Mouse (Mus musculus) midbrain, embryonic 14.5 days (tissue): ENCODE measurements around the gene Cxadr. TPM values are rescaled to one million over a fixed set of nuclear protein-coding genes. Genes with fewer than 3 reads are reported as not detected.
A peak's percentile ranks its signal among the peaks of the same experiment; 100 is the strongest.
"Not testable (repeated sequence)": the region's sequence is repeated elsewhere in the genome, so short reads cannot be mapped to it uniquely, and the experiment has no call there.

Experiments
- ATAC-seq: fragments of 200-750 bp; cut with Nextera tagmentation; 2 replicates; pipeline ENCODE4 v1.8.0; 2017; ENCODE audit warnings: moderate number of reproducible peaks, moderate library complexity; ENCODE audit not compliant: low FRiP score, low TSS enrichment
- DNase-seq: peaks from one replicate; pipeline ENCODE4 v3.0.0-alpha.2; 2015
- H3K27ac ChIP-seq: fragments of 300-500 bp; sonication (generic); replicated peaks from 2 replicates; pipeline ENCODE4 v1.5.1; 2014; ENCODE audit warnings: mild to moderate bottlenecking, low read depth, low read length, moderate library complexity
- H3K27me3 ChIP-seq: fragments of 300-500 bp; sonication (generic); 2 replicates; pipeline ENCODE4 v1.6.1; 2014; ENCODE audit warnings: low read length, control low read depth, mixed read lengths; ENCODE audit not compliant: control insufficient read depth, insufficient read depth
- H3K36me3 ChIP-seq: fragments of 300-500 bp; sonication (generic); 2 replicates; pipeline ENCODE4 v1.6.1; 2014; ENCODE audit warnings: low read length, control low read depth; ENCODE audit not compliant: control insufficient read depth, insufficient read depth
- H3K4me1 ChIP-seq: fragments of 300-500 bp; sonication (generic); 2 replicates; pipeline ENCODE4 v1.6.1; 2014; ENCODE audit warnings: mild to moderate bottlenecking, antibody characterized with exemption, low read length, control low read depth; ENCODE audit not compliant: control insufficient read depth, insufficient read depth
- H3K4me2 ChIP-seq: fragments of 300-500 bp; sonication (generic); 2 replicates; pipeline ENCODE4 v1.6.1; 2014; ENCODE audit warnings: mild to moderate bottlenecking, low read length, moderate library complexity
- H3K4me3 ChIP-seq: fragments of 300-500 bp; sonication (generic); replicated peaks from 2 replicates; pipeline ENCODE4 v1.5.1; 2014; ENCODE audit warnings: low read depth, low read length
- H3K9ac ChIP-seq: fragments of 300-500 bp; sonication (generic); replicated peaks from 2 replicates; pipeline ENCODE4 v1.6.1; 2014; ENCODE audit warnings: mild to moderate bottlenecking, low read length, moderate library complexity
- H3K9me3 ChIP-seq: fragments of 300-500 bp; sonication (generic); 2 replicates; pipeline ENCODE4 v1.6.1; 2016; ENCODE audit warnings: low read length, control low read depth, mixed read lengths; ENCODE audit not compliant: control insufficient read depth
- WGBS: fragments of 180-500 bp; shearing (Covaris S2); extraction: QIAGEN DNeasy Blood & Tissue Kit; methylation state at CpG from one replicate; pipeline ENCODE4 v1.1.7; 2014; 5-methylcytosine and 5-hydroxymethylcytosine counted together
- polyA plus RNA-seq: library from polyadenylated mRNA; unstranded; fragments of >200 nt; fragmentation: Nextera tagmentation; extraction: Ambion mirVana; gene quantifications from 2 replicates; pipeline ENCODE4 v1.2.1, GENCODE M21; 2014

Gene Cxadr
- polyA plus RNA-seq, 1 experiment from 2014 or later: 124 TPM

DNA sequence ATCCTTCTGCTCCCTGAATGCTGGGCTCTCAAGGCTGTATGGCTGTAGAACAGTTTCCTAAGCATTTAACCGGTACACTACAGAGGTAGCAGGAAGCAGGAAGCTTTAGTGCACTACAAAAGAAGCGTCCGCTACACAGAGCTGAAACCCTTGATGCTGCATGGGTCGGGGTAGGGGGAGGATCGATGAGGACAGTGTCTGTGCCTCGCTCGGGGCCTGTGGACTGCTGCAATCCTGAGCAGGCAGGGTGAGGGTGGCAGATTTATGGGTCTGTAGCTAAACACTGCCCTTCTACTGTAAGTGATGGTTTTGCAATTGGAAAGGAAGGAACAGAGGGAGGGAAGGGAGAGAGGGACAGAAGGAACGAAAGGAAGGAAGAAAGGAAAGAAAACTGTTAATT is 35.9 kb downstream of the Cxadr start:
- WGBS: 62% methylated on average over 8 of the region's 8 CpGs
- no peak for ATAC-seq
- peaks cover 53% of the 10 kb centered on the region for H3K36me3 ChIP-seq
- H3K9me3 ChIP-seq: no peaks in the 10 kb centered on the region
- H3K27ac ChIP-seq: no peak overlapping the region
- no peak for DNase-seq
- no peak overlapping the region for H3K4me2 ChIP-seq
- no peaks in the 10 kb centered on the region for H3K4me1 ChIP-seq
- H3K4me3 ChIP-seq: no peak overlapping the region
- no peak overlapping the region for H3K9ac ChIP-seq
- H3K27me3 ChIP-seq: no peaks in the 10 kb centered on the region

DNA sequence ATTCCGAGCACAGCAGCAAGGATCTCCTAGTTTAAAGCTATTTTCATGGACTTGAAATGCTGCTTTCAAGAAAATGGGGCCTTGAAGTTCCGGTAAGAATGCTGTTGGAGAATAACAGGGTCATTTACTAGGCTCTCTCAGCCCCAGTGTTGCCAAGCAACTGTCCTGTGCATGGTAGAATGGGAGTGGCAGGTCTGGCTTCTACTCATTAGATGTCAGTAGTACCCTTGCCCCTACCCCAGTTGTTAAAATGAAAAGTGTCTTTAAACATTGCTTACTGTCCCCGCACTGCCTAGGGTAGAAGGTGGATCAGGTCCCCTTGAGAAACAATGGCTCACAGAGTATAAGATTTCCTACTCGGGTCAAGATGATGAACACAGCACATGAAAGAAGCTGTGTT is 40.1 kb downstream of the Cxadr start:
- peaks cover 13% of the 10 kb centered on the region for H3K36me3 ChIP-seq
- no peak overlapping the region for H3K27ac ChIP-seq
- H3K4me3 ChIP-seq: no peak overlapping the region
- no peak for DNase-seq
- ATAC-seq: no peak
- no peak overlapping the region for H3K9ac ChIP-seq
- no peaks in the 10 kb centered on the region for H3K4me1 ChIP-seq
- no peak overlapping the region for H3K4me2 ChIP-seq
- 58% methylated on average over 4 of the region's 4 CpGs for WGBS
- H3K9me3 ChIP-seq: no peaks in the 10 kb centered on the region
- H3K27me3 ChIP-seq: no peaks in the 10 kb centered on the region

DNA sequence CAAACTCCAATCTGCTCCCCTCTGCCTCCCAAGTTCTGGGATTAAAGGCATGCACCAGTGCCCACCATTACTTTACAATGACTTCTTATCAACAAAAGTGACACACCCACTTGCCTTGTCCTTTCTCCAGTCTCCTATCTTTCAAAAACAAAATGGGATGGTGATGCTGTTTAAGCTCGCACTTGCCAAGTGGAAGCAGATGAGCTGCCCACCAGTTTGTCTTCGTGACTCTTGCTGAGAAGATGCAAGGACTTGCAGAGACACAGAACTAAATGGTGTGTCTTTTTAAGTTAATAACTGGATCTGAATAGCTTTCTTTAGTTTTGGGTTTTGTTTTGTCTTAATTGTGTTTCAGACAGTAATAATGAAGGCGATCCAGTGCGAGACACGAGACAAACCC is 41.5 kb downstream of the Cxadr start:
- no peaks in the 10 kb centered on the region for H3K9me3 ChIP-seq
- 90% methylated on average over 5 of the region's 5 CpGs for WGBS
- no peaks in the 10 kb centered on the region for H3K27me3 ChIP-seq
- H3K4me2 ChIP-seq: no peak overlapping the region
- ATAC-seq (no peak), DNase-seq (no peak)
- no peak overlapping the region for H3K4me3 ChIP-seq
- no peak overlapping the region for H3K9ac ChIP-seq
- H3K36me3 ChIP-seq: peaks cover 9% of the 10 kb centered on the region; the same call in 1 of the 2 replicates
- H3K27ac ChIP-seq: no peak overlapping the region
- H3K4me1 ChIP-seq: no peaks in the 10 kb centered on the region

DNA sequence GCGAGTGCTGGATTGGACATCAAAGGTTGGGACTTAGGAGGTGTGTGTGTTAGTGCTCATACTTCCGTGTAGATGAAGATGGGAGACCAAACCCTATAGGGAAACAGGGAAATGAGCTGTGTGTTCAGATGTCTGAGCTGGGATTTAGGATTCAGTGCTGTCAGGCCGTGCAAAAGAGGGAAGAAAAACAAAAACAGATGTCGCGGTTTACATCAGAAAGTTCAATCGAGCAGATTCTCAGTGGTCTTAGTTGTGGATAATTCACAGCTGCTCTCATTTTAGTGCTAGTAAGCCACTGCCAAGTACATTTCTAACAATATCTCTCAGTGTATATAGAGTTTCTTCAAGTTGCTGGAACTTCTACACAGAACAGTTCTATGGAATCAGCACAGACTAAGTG is 42.5 kb downstream of the Cxadr start:
- Histone ChIP-seq H3K4me1 (no peaks in the 10 kb centered on the region), H3K27ac (no peak overlapping the region), H3K36me3 (peaks cover 3% of the 10 kb centered on the region; the same call in 1 of the 2 replicates), H3K4me2 (no peak overlapping the region), H3K27me3 (no peaks in the 10 kb centered on the region), H3K4me3 (no peak overlapping the region), H3K9ac (no peak overlapping the region), H3K9me3 (no peaks in the 10 kb centered on the region)
- DNase-seq (no peak), ATAC-seq (no peak)
- 72% methylated on average over 6 of the region's 6 CpGs for WGBS

DNA sequence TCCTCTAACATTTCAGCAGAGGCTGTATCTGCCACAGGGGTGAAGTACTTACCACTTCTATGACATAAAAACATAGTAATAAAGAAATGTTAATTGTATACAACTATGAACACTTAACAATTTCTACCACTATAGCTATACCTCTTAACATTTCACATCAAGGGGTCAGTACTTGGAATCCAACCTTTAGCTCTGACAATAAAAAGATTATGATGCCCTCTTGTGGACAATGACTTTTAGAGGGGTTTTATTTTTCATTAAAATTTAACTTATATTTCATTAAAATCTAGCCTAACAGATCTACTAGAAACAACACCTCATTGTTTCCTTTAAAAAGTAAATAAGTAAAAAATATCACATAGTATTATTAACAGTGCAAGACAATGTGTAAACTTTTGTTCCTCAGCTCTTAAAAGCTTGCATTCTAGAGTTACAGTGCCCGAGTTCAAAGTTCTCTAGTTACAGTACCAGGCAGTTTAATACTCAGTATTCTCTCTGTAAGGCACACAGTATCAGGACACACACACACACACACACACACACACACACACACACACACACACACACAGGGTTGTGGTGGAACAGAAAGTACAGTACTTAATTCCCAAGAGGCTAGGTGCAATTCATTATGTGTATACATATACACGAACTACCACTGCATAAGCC is 45.5 kb downstream of the Cxadr start:
- DNase-seq (peak; percentile 51), ATAC-seq (no peak)
- 86% methylated on average over 2 of the region's 2 CpGs for WGBS
- no peak overlapping the region for H3K27ac ChIP-seq
- no peaks in the 10 kb centered on the region for H3K9me3 ChIP-seq
- H3K9ac ChIP-seq: no peak overlapping the region
- H3K4me2 ChIP-seq: no peak overlapping the region
- no peaks in the 10 kb centered on the region for H3K27me3 ChIP-seq
- no peak overlapping the region for H3K4me3 ChIP-seq
- no peaks in the 10 kb centered on the region for H3K4me1 ChIP-seq
- H3K36me3 ChIP-seq: 0 out of 2 replicates have a peak, but pooled peaks cover 3% of the 10 kb centered on the region

DNA sequence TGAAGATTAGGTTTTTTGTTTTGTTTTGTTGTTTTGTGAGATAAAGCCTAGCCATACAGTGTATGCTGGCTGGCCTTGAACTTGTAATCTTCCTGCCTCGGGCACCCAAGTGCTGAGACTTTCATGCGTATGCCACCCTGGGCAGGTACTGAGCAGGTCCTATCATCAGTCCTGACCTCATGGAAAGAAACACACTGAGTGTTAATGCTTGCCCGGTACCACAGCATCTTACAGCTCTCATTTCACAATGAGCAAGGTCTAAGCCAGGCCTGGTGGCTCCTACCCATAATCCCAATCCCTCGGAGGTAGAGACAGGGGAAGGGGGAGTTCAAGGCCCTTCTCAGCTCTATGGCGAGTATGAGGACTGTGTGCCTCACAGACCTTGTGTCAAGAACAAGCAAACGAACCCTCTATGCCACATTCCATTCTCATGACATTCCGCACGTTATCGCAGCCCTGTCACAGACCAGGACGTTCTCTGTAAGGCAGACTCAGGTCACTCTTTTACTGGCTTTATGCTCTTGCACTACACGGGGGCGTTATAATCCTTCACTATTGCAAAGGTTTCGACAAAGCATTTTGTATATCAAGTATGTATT is 46.1 kb downstream of the Cxadr start:
- Histone ChIP-seq H3K4me1 (no peaks in the 10 kb centered on the region), H3K36me3 (0 out of 2 replicates have a peak, but pooled peaks cover 3% of the 10 kb centered on the region), H3K9ac (no peak overlapping the region), H3K27me3 (no peaks in the 10 kb centered on the region), H3K9me3 (no peaks in the 10 kb centered on the region), H3K27ac (no peak overlapping the region), H3K4me3 (no peak overlapping the region), H3K4me2 (no peak overlapping the region)
- DNase-seq (no peak), ATAC-seq (no peak)
- 81% methylated on average over 13 of the region's 13 CpGs for WGBS

DNA sequence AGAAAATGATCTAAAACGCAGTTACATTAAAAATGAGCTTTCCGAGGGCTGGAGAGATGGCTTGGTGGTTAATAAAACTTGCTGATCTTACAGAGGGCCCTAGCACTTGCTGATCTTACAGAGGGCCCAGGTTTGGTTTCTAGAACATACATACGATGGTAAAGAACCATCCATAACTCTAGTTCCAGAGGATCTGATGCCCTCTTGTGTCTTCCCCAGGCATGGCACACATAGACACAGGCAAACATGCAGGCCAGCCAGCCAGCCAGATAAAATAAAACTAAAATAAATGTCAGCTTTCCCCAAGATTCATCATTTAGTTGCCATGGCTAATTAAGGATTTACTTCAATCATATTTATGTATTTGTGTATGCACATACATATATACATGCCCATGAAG is 56.5 kb downstream of the Cxadr start:
- Histone ChIP-seq H3K27me3 (no peaks in the 10 kb centered on the region), H3K4me3 (no peak overlapping the region), H3K9me3 (no peaks in the 10 kb centered on the region), H3K27ac (no peak overlapping the region), H3K36me3 (peaks cover 3% of the 10 kb centered on the region; the same call in 1 of the 2 replicates), H3K4me1 (no peaks in the 10 kb centered on the region), H3K4me2 (no peak overlapping the region), H3K9ac (no peak overlapping the region)
- 95% methylated on average over 3 of the region's 3 CpGs for WGBS
- ATAC-seq (no peak), DNase-seq (no peak)

DNA sequence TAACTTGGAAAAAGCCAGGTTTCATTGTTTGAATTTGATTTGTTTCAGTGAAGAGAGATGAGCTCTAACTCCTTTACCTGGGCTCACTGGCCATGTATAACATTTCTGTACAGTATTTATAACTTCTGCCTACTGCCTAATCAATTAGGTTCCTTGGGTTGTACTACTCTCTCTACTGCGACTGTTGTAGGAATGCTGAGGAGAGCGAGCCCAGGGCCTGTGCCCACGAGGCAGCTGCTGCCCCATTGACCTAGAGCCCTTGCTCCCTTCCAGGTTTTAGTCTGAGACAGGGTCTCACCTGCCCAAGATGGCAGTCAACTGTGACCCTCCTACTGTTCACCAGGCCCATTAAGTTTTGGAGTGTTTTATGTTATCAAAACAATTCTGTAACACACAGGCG is 60.2 kb downstream of the Cxadr start:
- 94% methylated on average over 4 of the region's 4 CpGs for WGBS
- H3K9me3 ChIP-seq: no peaks in the 10 kb centered on the region
- peaks cover 9% of the 10 kb centered on the region for H3K36me3 ChIP-seq
- no peak overlapping the region for H3K27ac ChIP-seq
- no peak overlapping the region for H3K4me3 ChIP-seq
- H3K4me2 ChIP-seq: no peak overlapping the region
- no peak overlapping the region for H3K9ac ChIP-seq
- ATAC-seq (no peak), DNase-seq (no peak)
- H3K27me3 ChIP-seq: no peaks in the 10 kb centered on the region
- H3K4me1 ChIP-seq: no peaks in the 10 kb centered on the region

DNA sequence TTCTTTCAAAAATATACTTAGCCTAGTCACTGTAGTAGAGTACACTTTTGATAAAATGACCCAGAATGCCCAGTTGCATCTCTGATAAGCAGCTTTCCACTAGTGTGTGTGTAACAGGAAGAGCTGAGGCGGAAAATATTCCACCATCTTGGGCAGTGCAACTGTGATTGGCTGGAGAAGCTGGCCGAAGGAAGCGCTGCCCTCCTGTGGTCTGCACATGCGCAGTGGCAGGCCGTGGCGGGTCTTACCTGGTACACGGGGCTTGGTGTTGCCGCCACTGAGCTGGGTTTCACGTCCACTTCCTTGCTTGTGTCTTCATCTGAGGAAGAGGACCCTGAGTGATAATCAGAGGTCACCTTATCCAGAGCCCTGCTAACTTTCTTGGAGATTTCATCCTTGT is 63.3 kb downstream of the Cxadr start:
- not testable (repeated sequence) for H3K9ac ChIP-seq, H3K4me3 ChIP-seq, H3K9me3 ChIP-seq, DNase-seq, H3K27me3 ChIP-seq, H3K27ac ChIP-seq, H3K4me2 ChIP-seq, ATAC-seq, H3K4me1 ChIP-seq
- WGBS: 95% methylated on average over 9 of the region's 9 CpGs
- peaks cover 18% of the 10 kb centered on the region for H3K36me3 ChIP-seq
